Mouse (Mus musculus) ES-E14 (cell line): ENCODE results near the gene Myo1c. TPM values are rescaled to one million over a fixed set of nuclear protein-coding genes. Genes with fewer than 3 reads are reported as not detected.

Source experiments
- DNase-seq: peaks from one replicate; pipeline ENCODE4 v3.0.0-alpha.2; 2013; ENCODE audit warnings: low read depth, low spot score
- H3K27ac ChIP-seq: 2 replicates; pipeline ENCODE4 v1.5.1; 2012; ENCODE audit warnings: low read depth, mild to moderate bottlenecking, low read length, moderate library complexity, mixed read lengths; ENCODE audit not compliant: poor library complexity, insufficient read depth, severe bottlenecking
- H3K36me3 ChIP-seq: 2 replicates; pipeline ENCODE4 v1.6.1; 2012; ENCODE audit warnings: mild to moderate bottlenecking, low read length, moderate library complexity, mixed read lengths; ENCODE audit not compliant: control insufficient read depth, poor library complexity, insufficient read depth, severe bottlenecking
- H3K4me1 ChIP-seq, 2 experiments: fragments of 150-350 bp in 1 of 2; sonication (generic) in 1 of 2; 2 replicates each; pipeline ENCODE4 v1.6.1; 2012; ENCODE audit warnings: low read length in 2 of 2, mild to moderate bottlenecking in 1 of 2, mixed read lengths in 1 of 2; ENCODE audit not compliant: control insufficient read depth in 2 of 2, insufficient read depth in 2 of 2, poor library complexity in 1 of 2
- H3K4me3 ChIP-seq, 2 experiments: fragments of 150-350 bp in 1 of 2; sonication (generic) in 1 of 2; 2 replicates each; pipeline ENCODE4 v1.5.1; 2012; ENCODE audit warnings: low read length in 2 of 2, low read depth in 1 of 2, mild to moderate bottlenecking in 1 of 2, mixed read lengths in 1 of 2; ENCODE audit not compliant: insufficient read depth in 1 of 2, poor library complexity in 1 of 2, severe bottlenecking in 1 of 2
- H3K9ac ChIP-seq: 2 replicates; pipeline ENCODE4 v1.6.1; 2012; ENCODE audit warnings: low read depth, mild to moderate bottlenecking, low read length, mixed read lengths; ENCODE audit not compliant: poor library complexity, insufficient read depth, severe bottlenecking
- H3K9me3 ChIP-seq: fragments of 150-350 bp; sonication (generic); 2 replicates; pipeline ENCODE4 v1.6.1; 2012; ENCODE audit warnings: low read depth, mild to moderate bottlenecking, low read length; ENCODE audit not compliant: control insufficient read depth, insufficient read depth
- CHD2 ChIP-seq: IDR thresholded peaks from 2 replicates; pipeline ENCODE4 v1.6.1; 2014; ENCODE audit warnings: mild to moderate bottlenecking, low read depth, low read length, inconsistent platforms
- HCFC1 ChIP-seq: IDR thresholded peaks from 2 replicates; pipeline ENCODE4 v1.6.1; 2012; ENCODE audit warnings: low read length, inconsistent platforms, borderline replicate concordance; ENCODE audit not compliant: insufficient read depth
- MAFK ChIP-seq: IDR thresholded peaks from 2 replicates; pipeline ENCODE4 v1.6.1; 2014; ENCODE audit warnings: mild to moderate bottlenecking, low read depth, low read length, inconsistent platforms; ENCODE audit not compliant: insufficient read depth
- ZC3H11A ChIP-seq: IDR thresholded peaks from 2 replicates; pipeline ENCODE4 v1.6.1; 2012; ENCODE audit warnings: low read depth, mild to moderate bottlenecking, inconsistent platforms, low read length, borderline replicate concordance
- ZNF384 ChIP-seq: IDR thresholded peaks from 2 replicates; pipeline ENCODE4 v1.6.1; 2012; ENCODE audit warnings: low read depth, low read length, inconsistent platforms
- in situ Hi-C, 2 experiments: fragments of 600-800 bp; cut with MboI; formaldehyde crosslinking; loops; one replicate each; pipeline ENCODE4 v1.15.1; 2025; ENCODE audit warnings: low sequenced_read_pairs in 2 of 2, inconsistent platforms in 1 of 2; ENCODE audit not compliant: unreplicated experiment in 2 of 2
- total RNA-seq: library from RNA; depleted of rRNA; stranded (reverse); fragments of 300-350 nt; gene quantifications from 2 replicates; pipeline ENCODE4 v1.2.3, GENCODE M21; 2012

Gene Myo1c
- total RNA-seq, 1 experiment: 62.8 TPM

GRCm38 (mm10) chr11:75610021-75610420, 40.3 kb upstream of the Myo1c start:
- H3K27ac ChIP-seq: no peak overlapping the region; the same call in 1 of the 2 replicates
- no peak for DNase-seq
- TF ChIP-seq ZNF384 (no peak), HCFC1 (no peak), MAFK (no peak), CHD2 (no peak), ZC3H11A (no peak)
- peaks cover 3% of the 10 kb centered on the region for H3K36me3 ChIP-seq
- H3K4me1 ChIP-seq: peaks cover 9 to 12% of the 10 kb centered on the region in 2 experiments
- in situ Hi-C loops: no loop called here
- no peaks in the 10 kb centered on the region for H3K9me3 ChIP-seq
- no peak overlapping the region for H3K9ac ChIP-seq
- no peak overlapping the region for H3K4me3 ChIP-seq

GRCm38 (mm10) chr11:75614769-75615168, 35.5 kb upstream of the Myo1c start:
- no peak for TF ChIP-seq HCFC1
- TF ChIP-seq ZNF384: peak; percentile 68
- in situ Hi-C loops: no loop called here
- H3K9me3 ChIP-seq: no peaks in the 10 kb centered on the region

GRCm38 (mm10) chr11:75615556-75615955, 34.7 kb upstream of the Myo1c start:
- H3K4me1 ChIP-seq: peaks cover 0 to 10% of the 10 kb centered on the region in 2 experiments; a peak in 2 of 4 replicates
- no peak overlapping the region for H3K4me3 ChIP-seq
- in situ Hi-C loops: no loop called here
- no peak overlapping the region for H3K9ac ChIP-seq
- H3K27ac ChIP-seq: no peak overlapping the region
- peaks cover 3% of the 10 kb centered on the region for H3K36me3 ChIP-seq
- no peak for TF ChIP-seq HCFC1
- no peak for TF ChIP-seq ZNF384
- no peak for TF ChIP-seq ZC3H11A
- no peak for TF ChIP-seq CHD2
- no peak for TF ChIP-seq MAFK
- DNase-seq: no peak
- no peaks in the 10 kb centered on the region for H3K9me3 ChIP-seq

More at GRCm38 (mm10) chr11:75614769-75615168, 35.5 kb upstream of the Myo1c start:
- DNase-seq: no peak
- Histone ChIP-seq H3K27ac (no peak overlapping the region), H3K9ac (no peak overlapping the region), H3K4me1 (peaks cover 0 to 5% of the 10 kb centered on the region in 2 experiments; a peak in 1 of 4 replicates), H3K36me3 (peaks cover 3% of the 10 kb centered on the region), H3K4me3 (no peak overlapping the region)

GRCm38 (mm10) chr11:75619133-75619532, 31.2 kb upstream of the Myo1c start:
- H3K9me3 ChIP-seq: no peaks in the 10 kb centered on the region
- no peak overlapping the region for H3K27ac ChIP-seq
- H3K9ac ChIP-seq: no peak overlapping the region
- no peaks in the 10 kb centered on the region for H3K36me3 ChIP-seq
- DNase-seq: no peak
- TF ChIP-seq CHD2: no peak
- TF ChIP-seq ZC3H11A: no peak
- TF ChIP-seq MAFK: no peak
- no peak for TF ChIP-seq HCFC1
- no peak for TF ChIP-seq ZNF384
- H3K4me1 ChIP-seq: peaks cover 14 to 20% of the 10 kb centered on the region in 2 experiments
- in situ Hi-C loops: no loop called here
- H3K4me3 ChIP-seq: no peak overlapping the region

GRCm38 (mm10) chr11:75620136-75620780, 30.0 kb upstream of the Myo1c start:
- TF ChIP-seq CHD2 (no peak), MAFK (no peak), ZC3H11A (no peak), ZNF384 (no peak), HCFC1 (no peak)

More at GRCm38 (mm10) chr11:75620136-75620780, 30.0 kb upstream of the Myo1c start:
- peak overlapping the region; percentile 95 for H3K27ac ChIP-seq
- DNase-seq: no peak
- in situ Hi-C loops: no loop called here
- H3K4me3 ChIP-seq: no peak overlapping the region
- peak overlapping the region; percentile 25; the same call in 1 of the 2 replicates for H3K9ac ChIP-seq
- H3K36me3 ChIP-seq: no peaks in the 10 kb centered on the region
- H3K9me3 ChIP-seq: no peaks in the 10 kb centered on the region
- peaks cover 18 to 23% of the 10 kb centered on the region in 2 experiments for H3K4me1 ChIP-seq
